In genomic region chr2:133496389-133496788, GRCm38 (mm10) we compare ENCODE assay signal across 15 mouse cellular contexts. TPM values are rescaled to one million over a fixed set of nuclear protein-coding genes. Genes with fewer than 3 reads are reported as not detected.
"Had no signal": no experiment of that assay in that cellular context is flagged by ENCODE, and none has a peak within 500 bp of the region (broad histone marks: within the 10 kb centered on the region; RNA-seq: fewer than 3 reads in every experiment).

No protein-coding gene starts in this region.

- H3K4me1 ChIP-seq: intestine, embryonic 15.5 days had no signal

- H3K36me3 ChIP-seq: intestine, embryonic 15.5 days; kidney, embryonic 15.5 days; liver, embryonic 15.5 days had no signal

- H3K4me3 ChIP-seq: intestine, embryonic 15.5 days; kidney, embryonic 15.5 days; left cerebral cortex, adult 2 months; liver, embryonic 15.5 days had no signal

- ATAC-seq: intestine, embryonic 15.5 days had no signal

- DNase-seq: kidney, adult 11 months; kidney, adult 8-10 months; kidney, postnatal 10 days; kidney, postnatal 36 days; layer of hippocampus, postnatal 36 days; lung, embryonic 14.5 days; midbrain, embryonic 14.5 days; thymus, postnatal 25 days had no signal

- H3K9ac ChIP-seq: intestine, embryonic 15.5 days; kidney, embryonic 15.5 days; liver, embryonic 15.5 days; lung, embryonic 14.5 days had no signal

- H3K4me2 ChIP-seq: intestine, embryonic 15.5 days; kidney, embryonic 15.5 days; liver, embryonic 11.5 days; liver, embryonic 15.5 days; lung, embryonic 14.5 days; midbrain, embryonic 11.5 days had no signal

- H3K27ac ChIP-seq: intestine, embryonic 15.5 days; kidney, embryonic 15.5 days; left cerebral cortex, adult 2 months; liver, embryonic 15.5 days had no signal

- H3K9me3 ChIP-seq: intestine, embryonic 15.5 days; kidney, embryonic 15.5 days; liver, embryonic 15.5 days had no signal

- H3K27me3 ChIP-seq: intestine, embryonic 15.5 days; kidney, embryonic 15.5 days; liver, embryonic 15.5 days had no signal

RNA-seq across cellular contexts. Expression of gene Bmp2, which starts 55.6 kb away (rescaled TPM):
- total RNA-seq: megakaryocyte progenitor cell, adult 5-6 weeks had no signal
